Mouse (Mus musculus): ENCODE measurements around the gene 1190005I06Rik. TPM values are rescaled to one million over a fixed set of nuclear protein-coding genes. Genes with fewer than 3 reads are reported as not detected.

Gene 1190005I06Rik
- polyA plus RNA-seq, 1 experiment from 2014 or later, result 3.4 TPM

DNA sequence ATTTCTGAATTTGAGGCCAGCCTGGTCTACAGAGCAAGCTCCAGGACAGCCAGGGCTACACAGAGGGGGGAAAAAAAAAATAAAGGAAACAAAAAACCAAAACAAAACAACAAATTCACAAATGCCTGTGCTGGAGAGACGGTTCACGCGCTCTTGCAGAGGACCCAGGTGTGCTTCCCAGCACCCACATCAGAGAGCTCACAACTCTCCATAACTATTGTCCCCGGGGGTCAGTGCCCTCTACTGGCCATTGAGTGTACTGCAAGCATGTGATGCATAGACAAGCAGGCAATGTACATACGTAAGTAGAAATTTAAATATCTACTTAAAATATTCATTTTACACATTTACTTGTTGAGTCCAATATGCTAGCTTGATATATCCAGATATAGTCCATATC lies 52.9 kb downstream of the 1190005I06Rik start:
- Histone ChIP-seq H3K27me3 (ENCODE audit: control insufficient read depth, insufficient read depth, low read length) (no peaks in the 10 kb centered on the region), H3K9ac (replicated peaks; ENCODE audit: low read length) (no peak overlapping the region), H3K9me3 (replicated peaks; ENCODE audit: control insufficient read depth, low read length) (no peaks in the 10 kb centered on the region), H3K4me3 (ENCODE audit: low read depth, low read length) (no peak overlapping the region), H3K4me1 (ENCODE audit: control insufficient read depth, insufficient read depth, low read length) (no peaks in the 10 kb centered on the region), H3K36me3 (replicated peaks; ENCODE audit: control insufficient read depth, insufficient read depth, low read depth, low read length) (no peaks in the 10 kb centered on the region), H3K4me2 (ENCODE audit: low read depth, low read length) (no peak overlapping the region), H3K27ac (replicated peaks; ENCODE audit: low read depth, low read length) (no peak overlapping the region)
- ATAC-seq (replicated peaks; ENCODE audit: insufficient number of reproducible peaks, low FRiP score, low TSS enrichment, low read depth) (no peak), DNase-seq (ENCODE audit: low spot score) (no peak)
- WGBS, result 91% methylated on average over 5 of the region's 5 CpGs

DNA sequence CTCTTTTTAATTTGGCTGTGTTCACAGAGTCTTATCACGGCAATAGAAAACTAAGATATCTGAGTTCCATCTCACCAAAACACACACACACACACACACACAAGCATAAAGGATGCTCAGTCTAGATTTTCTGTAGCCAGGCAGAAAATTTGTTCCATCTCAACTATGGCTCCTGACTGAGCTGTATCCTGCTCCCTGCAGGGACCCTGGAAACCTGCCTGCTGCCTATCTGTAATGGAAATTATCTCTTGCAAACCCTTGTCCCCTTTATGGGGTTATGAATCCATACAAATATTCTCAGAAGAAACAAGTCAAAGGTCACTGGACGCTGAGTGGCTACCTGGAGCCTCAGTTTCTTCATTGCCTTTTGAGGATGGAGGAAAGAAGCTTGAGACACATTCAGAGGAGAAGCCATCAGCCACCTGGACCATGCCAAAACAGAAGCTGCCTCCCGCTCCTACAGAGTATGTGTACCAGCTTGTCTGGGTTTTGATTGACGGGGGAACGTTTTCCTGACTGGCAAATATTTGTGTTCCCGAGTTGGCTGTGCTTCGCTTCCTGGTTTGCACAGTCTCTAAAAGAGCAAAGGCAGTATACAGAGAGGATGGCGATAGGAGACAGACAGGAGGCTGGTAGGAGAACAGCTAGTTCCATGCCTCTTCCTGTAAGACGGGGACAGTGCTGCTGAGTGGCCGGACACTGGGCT lies 55.7 kb downstream of the 1190005I06Rik start:
- DNase-seq (ENCODE audit: low spot score) (no peak), ATAC-seq (replicated peaks; ENCODE audit: insufficient number of reproducible peaks, low FRiP score, low TSS enrichment, low read depth) (no peak)
- no peak overlapping the region for H3K4me3 ChIP-seq (ENCODE audit: low read depth, low read length)
- WGBS, result 73% methylated on average over 10 of the region's 10 CpGs
- no peaks in the 10 kb centered on the region for H3K4me1 ChIP-seq (ENCODE audit: control insufficient read depth, insufficient read depth, low read length)
- H3K9me3 ChIP-seq (replicated peaks; ENCODE audit: control insufficient read depth, low read length), result no peaks in the 10 kb centered on the region
- H3K27ac ChIP-seq (replicated peaks; ENCODE audit: low read depth, low read length), result no peak overlapping the region
- no peaks in the 10 kb centered on the region for H3K27me3 ChIP-seq (ENCODE audit: control insufficient read depth, insufficient read depth, low read length)
- H3K36me3 ChIP-seq (replicated peaks; ENCODE audit: control insufficient read depth, insufficient read depth, low read depth, low read length), result no peaks in the 10 kb centered on the region
- no peak overlapping the region for H3K9ac ChIP-seq (replicated peaks; ENCODE audit: low read length)
- no peak overlapping the region for H3K4me2 ChIP-seq (ENCODE audit: low read depth, low read length)

DNA sequence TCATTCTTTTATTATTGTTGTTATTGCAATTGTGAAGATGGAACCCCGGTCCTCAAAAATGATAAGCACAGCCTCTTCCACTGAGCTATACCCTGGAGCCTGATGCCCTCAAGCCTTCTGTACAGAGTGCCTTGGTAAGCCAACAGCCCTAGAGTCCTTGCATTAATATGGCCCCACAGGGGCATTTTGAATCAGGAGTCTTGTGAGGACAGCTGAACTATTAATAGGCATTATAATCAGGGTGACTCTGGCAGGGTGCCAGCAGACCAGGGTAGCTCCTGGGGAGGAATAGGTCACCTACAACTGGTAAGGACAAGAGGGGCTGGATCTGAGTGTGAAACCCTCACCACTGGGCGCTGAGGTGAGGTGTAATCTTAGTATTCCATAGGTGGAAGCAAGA lies 57.5 kb downstream of the 1190005I06Rik start:
- no peak for ATAC-seq (replicated peaks; ENCODE audit: insufficient number of reproducible peaks, low FRiP score, low TSS enrichment, low read depth)
- WGBS, result 66% methylated on average over 2 of the region's 2 CpGs
- H3K27ac ChIP-seq (replicated peaks; ENCODE audit: low read depth, low read length), result 0 out of 2 replicates have a peak overlapping the region, but pooled peaks have one; percentile 6
- peak overlapping the region; percentile 41 for H3K4me2 ChIP-seq (ENCODE audit: low read depth, low read length)
- no peaks in the 10 kb centered on the region for H3K27me3 ChIP-seq (ENCODE audit: control insufficient read depth, insufficient read depth, low read length)
- H3K4me3 ChIP-seq (ENCODE audit: low read depth, low read length), result peak overlapping the region; percentile 33
- no peaks in the 10 kb centered on the region for H3K36me3 ChIP-seq (replicated peaks; ENCODE audit: control insufficient read depth, insufficient read depth, low read depth, low read length)
- DNase-seq (ENCODE audit: low spot score), result no peak
- no peaks in the 10 kb centered on the region for H3K9me3 ChIP-seq (replicated peaks; ENCODE audit: control insufficient read depth, low read length)
- no peaks in the 10 kb centered on the region for H3K4me1 ChIP-seq (ENCODE audit: control insufficient read depth, insufficient read depth, low read length)
- H3K9ac ChIP-seq (replicated peaks; ENCODE audit: low read length), result no peak overlapping the region

DNA sequence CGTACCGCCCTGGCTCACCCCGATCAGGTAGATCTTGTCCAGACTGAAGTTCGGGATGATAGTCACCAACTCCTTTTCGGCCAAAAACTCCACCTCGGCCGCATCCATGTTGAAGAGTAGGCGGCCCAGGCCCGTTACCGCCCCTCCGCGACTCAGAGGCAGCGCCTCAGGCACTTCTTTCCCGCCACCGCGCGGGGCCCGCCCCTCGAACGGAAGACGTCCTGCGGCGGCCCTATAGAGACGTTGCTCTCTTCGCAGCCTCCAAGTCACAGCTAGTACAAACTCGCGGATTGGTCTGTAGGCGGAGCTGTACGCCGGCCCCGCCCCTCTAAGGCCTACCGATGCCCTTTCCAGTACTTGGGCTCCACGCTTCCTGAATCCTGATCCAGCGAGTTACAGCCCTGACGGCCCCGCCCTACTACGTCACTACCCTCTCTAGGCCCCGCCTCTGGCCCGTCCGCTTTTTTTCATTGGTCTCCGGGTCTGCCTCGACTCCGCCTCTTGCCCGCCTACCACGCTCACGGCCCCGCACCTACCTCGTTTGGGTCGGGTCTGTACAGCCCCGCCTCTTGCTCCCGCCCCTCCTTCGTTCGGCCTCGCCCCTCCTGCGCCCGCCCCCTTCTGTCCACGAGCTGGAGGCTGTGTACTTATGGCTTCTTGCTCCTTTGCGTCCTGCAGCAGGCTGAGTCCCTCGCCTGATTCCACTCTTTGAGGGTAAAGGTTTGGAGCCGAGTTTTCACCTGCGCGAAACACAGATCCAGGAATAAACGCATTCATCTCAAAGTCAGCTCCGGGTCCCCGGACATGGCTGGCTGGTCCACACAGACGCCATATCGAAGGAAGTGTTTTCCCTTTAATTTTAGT lies 58.3 kb downstream of the 1190005I06Rik start, which contains the start of gene Gins2:
Gene Gins2 (minus strand): TSS at position 397 of the 864 bp plus-strand sequence.
- H3K9me3 ChIP-seq (replicated peaks; ENCODE audit: control insufficient read depth, low read length), result no peaks in the 10 kb centered on the region
- H3K9ac ChIP-seq (replicated peaks; ENCODE audit: low read length), result peak within 1 kb of the TSS; percentile 78
- ATAC-seq (replicated peaks; ENCODE audit: insufficient number of reproducible peaks, low FRiP score, low TSS enrichment, low read depth) (peak; percentile 100), DNase-seq (ENCODE audit: low spot score) (peak; percentile 100)
- H3K4me1 ChIP-seq (ENCODE audit: control insufficient read depth, insufficient read depth, low read length), result no peaks in the 10 kb centered on the region
- no peaks in the 10 kb centered on the region for H3K27me3 ChIP-seq (ENCODE audit: control insufficient read depth, insufficient read depth, low read length)
- WGBS, result under 1% methylated on average over 67 of the region's 67 CpGs
- peak within 1 kb of the TSS; percentile 81 for H3K4me2 ChIP-seq (ENCODE audit: low read depth, low read length)
- peaks cover 2% of the 10 kb centered on the region; the same call in 1 of the 2 replicates for H3K36me3 ChIP-seq (replicated peaks; ENCODE audit: control insufficient read depth, insufficient read depth, low read depth, low read length)
- H3K27ac ChIP-seq (replicated peaks; ENCODE audit: low read depth, low read length), result peak within 1 kb of the TSS; percentile 6; the same call in 1 of the 2 replicates
- H3K4me3 ChIP-seq (ENCODE audit: low read depth, low read length), result peak within 1 kb of the TSS; percentile 74

DNA sequence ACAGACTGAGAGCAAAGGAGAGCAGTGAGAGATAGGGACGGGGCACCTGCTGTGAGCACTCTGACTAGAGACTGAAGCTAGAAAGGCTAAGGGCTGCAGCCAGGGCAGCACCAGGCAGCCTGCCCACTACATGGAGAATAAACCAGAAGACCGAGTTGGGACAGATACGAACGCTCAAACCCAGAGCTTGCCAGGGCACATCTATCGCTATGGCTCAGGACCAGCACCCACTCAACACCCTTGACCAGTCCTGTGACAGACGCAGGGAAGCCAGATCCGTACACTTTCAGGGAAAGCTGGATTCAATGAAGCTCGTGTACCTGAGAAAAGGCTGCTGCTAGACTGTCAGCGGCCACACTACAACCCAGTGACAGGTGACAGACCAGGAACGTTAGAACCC lies 61.9 kb downstream of the 1190005I06Rik start:
- no peaks in the 10 kb centered on the region for H3K4me1 ChIP-seq (ENCODE audit: control insufficient read depth, insufficient read depth, low read length)
- no peak for DNase-seq (ENCODE audit: low spot score)
- peaks cover 11% of the 10 kb centered on the region for H3K36me3 ChIP-seq (replicated peaks; ENCODE audit: control insufficient read depth, insufficient read depth, low read depth, low read length)
- no peaks in the 10 kb centered on the region for H3K9me3 ChIP-seq (replicated peaks; ENCODE audit: control insufficient read depth, low read length)
- ATAC-seq (replicated peaks; ENCODE audit: insufficient number of reproducible peaks, low FRiP score, low TSS enrichment, low read depth), result no peak
- no peak overlapping the region for H3K9ac ChIP-seq (replicated peaks; ENCODE audit: low read length)
- no peak overlapping the region for H3K27ac ChIP-seq (replicated peaks; ENCODE audit: low read depth, low read length)
- H3K4me3 ChIP-seq (ENCODE audit: low read depth, low read length), result no peak overlapping the region
- H3K4me2 ChIP-seq (ENCODE audit: low read depth, low read length), result no peak overlapping the region
- 91% methylated on average over 10 of the region's 10 CpGs for WGBS
- no peaks in the 10 kb centered on the region for H3K27me3 ChIP-seq (ENCODE audit: control insufficient read depth, insufficient read depth, low read length)

DNA sequence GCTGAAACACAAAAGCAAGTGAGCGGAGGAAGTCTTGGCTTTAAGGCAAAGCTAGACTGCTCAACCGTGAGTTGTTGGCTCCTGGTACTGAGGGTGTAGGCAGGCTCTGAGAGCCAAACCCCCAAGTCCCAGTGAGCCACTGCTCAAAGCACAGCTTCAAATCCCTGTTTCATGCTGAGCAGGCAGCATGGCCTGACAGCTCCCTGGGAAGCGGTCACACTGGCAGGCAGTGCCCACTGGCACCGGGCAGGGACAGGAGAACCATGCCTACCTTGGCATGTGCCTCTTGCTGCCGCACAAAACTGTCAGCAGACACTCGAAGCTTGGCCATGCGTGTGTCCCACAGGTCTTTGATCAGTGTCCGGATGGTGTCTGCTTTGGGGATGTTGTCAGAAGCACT lies 65.6 kb downstream of the 1190005I06Rik start:
- DNase-seq (ENCODE audit: low spot score) (no peak), ATAC-seq (replicated peaks; ENCODE audit: insufficient number of reproducible peaks, low FRiP score, low TSS enrichment, low read depth) (no peak)
- no peak overlapping the region for H3K4me3 ChIP-seq (ENCODE audit: low read depth, low read length)
- H3K4me2 ChIP-seq (ENCODE audit: low read depth, low read length), result no peak overlapping the region
- no peak overlapping the region for H3K27ac ChIP-seq (replicated peaks; ENCODE audit: low read depth, low read length)
- no peaks in the 10 kb centered on the region for H3K9me3 ChIP-seq (replicated peaks; ENCODE audit: control insufficient read depth, low read length)
- no peak overlapping the region for H3K9ac ChIP-seq (replicated peaks; ENCODE audit: low read length)
- H3K4me1 ChIP-seq (ENCODE audit: control insufficient read depth, insufficient read depth, low read length), result no peaks in the 10 kb centered on the region
- 90% methylated on average over 8 of the region's 8 CpGs for WGBS
- peaks cover 29% of the 10 kb centered on the region for H3K36me3 ChIP-seq (replicated peaks; ENCODE audit: control insufficient read depth, insufficient read depth, low read depth, low read length)
- H3K27me3 ChIP-seq (ENCODE audit: control insufficient read depth, insufficient read depth, low read length), result no peaks in the 10 kb centered on the region

DNA sequence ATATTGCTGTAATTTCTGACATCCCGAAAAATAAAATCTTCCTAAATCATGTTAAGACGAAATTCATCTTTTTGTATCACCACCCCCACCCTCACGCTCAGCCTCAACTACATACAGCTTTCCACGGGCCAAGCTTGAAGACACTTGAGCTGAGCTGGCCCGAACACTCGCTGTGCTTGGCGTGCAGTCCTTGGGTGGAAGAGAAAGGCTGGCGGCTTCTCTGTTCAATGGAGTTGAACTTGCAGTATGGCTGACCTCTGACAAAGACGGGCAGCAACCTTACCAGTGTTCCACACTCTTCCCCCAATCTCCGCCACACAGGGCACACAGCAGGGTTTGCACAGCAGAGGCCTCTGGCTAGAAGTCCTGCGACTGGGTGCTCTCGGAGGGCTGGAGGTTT lies 66.1 kb downstream of the 1190005I06Rik start:
- Histone ChIP-seq H3K4me3 (ENCODE audit: low read depth, low read length) (no peak overlapping the region), H3K27me3 (ENCODE audit: control insufficient read depth, insufficient read depth, low read length) (no peaks in the 10 kb centered on the region), H3K4me1 (ENCODE audit: control insufficient read depth, insufficient read depth, low read length) (no peaks in the 10 kb centered on the region), H3K9me3 (replicated peaks; ENCODE audit: control insufficient read depth, low read length) (no peaks in the 10 kb centered on the region), H3K9ac (replicated peaks; ENCODE audit: low read length) (no peak overlapping the region), H3K36me3 (replicated peaks; ENCODE audit: control insufficient read depth, insufficient read depth, low read depth, low read length) (peaks cover 29% of the 10 kb centered on the region), H3K4me2 (ENCODE audit: low read depth, low read length) (no peak overlapping the region), H3K27ac (replicated peaks; ENCODE audit: low read depth, low read length) (no peak overlapping the region)
- DNase-seq (ENCODE audit: low spot score) (no peak), ATAC-seq (replicated peaks; ENCODE audit: insufficient number of reproducible peaks, low FRiP score, low TSS enrichment, low read depth) (no peak)
- 94% methylated on average over 12 of the region's 12 CpGs for WGBS
